Mouse (Mus musculus): ENCODE data around the gene Pakap. TPM values are rescaled to one million over a fixed set of nuclear protein-coding genes. Genes with fewer than 3 reads are reported as not detected.

Gene Pakap
- polyA plus RNA-seq, 1 experiment from 2014 or later: 17.8 TPM

- ATAC-seq (replicated peaks; ENCODE audit: low FRiP score): no peak
- Histone ChIP-seq H3K36me3 (no peaks in the 10 kb centered on the region), H3K27ac (no peak overlapping the region), H3K4me1 (peaks cover 10% of the 10 kb centered on the region), H3K9ac (no peak overlapping the region), H3K9me3 (replicated peaks) (no peaks in the 10 kb centered on the region), H3K4me3 (replicated peaks) (no peak overlapping the region), H3K4me2 (no peak overlapping the region), H3K27me3 (no peaks in the 10 kb centered on the region)
- WGBS: 65% methylated on average over 7 of the region's 7 CpGs
Measured at GRCm38 (mm10) chr4:57801239-57801638, 233.3 kb downstream of the Pakap start.

- Histone ChIP-seq H3K9me3 (replicated peaks) (no peaks in the 10 kb centered on the region), H3K27ac (no peak overlapping the region), H3K4me1 (peaks cover 10% of the 10 kb centered on the region), H3K4me3 (replicated peaks) (no peak overlapping the region), H3K4me2 (no peak overlapping the region), H3K27me3 (no peaks in the 10 kb centered on the region), H3K36me3 (no peaks in the 10 kb centered on the region), H3K9ac (no peak overlapping the region)
- ATAC-seq (replicated peaks; ENCODE audit: low FRiP score): no peak
- WGBS: 92% methylated on average over 5 of the region's 5 CpGs
Measured at GRCm38 (mm10) chr4:57801986-57802385, 234.0 kb downstream of the Pakap start.

GRCm38 (mm10) chr4:57802411-57802810 is 234.4 kb downstream of the Pakap start:
- H3K4me1 ChIP-seq: peaks cover 10% of the 10 kb centered on the region
- WGBS: 83% methylated on average over 3 of the region's 3 CpGs
- no peak overlapping the region for H3K9ac ChIP-seq
- ATAC-seq (replicated peaks; ENCODE audit: low FRiP score): no peak
- no peaks in the 10 kb centered on the region for H3K9me3 ChIP-seq (replicated peaks)
- H3K4me2 ChIP-seq: no peak overlapping the region
- H3K36me3 ChIP-seq: no peaks in the 10 kb centered on the region
- no peaks in the 10 kb centered on the region for H3K27me3 ChIP-seq
- no peak overlapping the region for H3K4me3 ChIP-seq (replicated peaks)
- no peak overlapping the region for H3K27ac ChIP-seq

- Histone ChIP-seq H3K4me2 (no peak overlapping the region), H3K4me3 (replicated peaks) (no peak overlapping the region), H3K9me3 (replicated peaks) (no peaks in the 10 kb centered on the region), H3K27me3 (no peaks in the 10 kb centered on the region), H3K27ac (0 out of 2 replicates have a peak overlapping the region, but pooled peaks have one; percentile 3), H3K9ac (no peak overlapping the region), H3K36me3 (no peaks in the 10 kb centered on the region), H3K4me1 (peaks cover 6% of the 10 kb centered on the region)
- WGBS: 41% methylated on average over 6 of the region's 6 CpGs
- ATAC-seq (replicated peaks; ENCODE audit: low FRiP score): no peak
Measured at GRCm38 (mm10) chr4:57804902-57805301, 236.9 kb downstream of the Pakap start.

- H3K27me3 ChIP-seq: no peaks in the 10 kb centered on the region
- WGBS: 60% methylated on average over 4 of the region's 4 CpGs
- ATAC-seq (replicated peaks; ENCODE audit: low FRiP score): no peak
- H3K4me3 ChIP-seq (replicated peaks): no peak overlapping the region
- H3K4me2 ChIP-seq: no peak overlapping the region
- peaks cover 17% of the 10 kb centered on the region for H3K4me1 ChIP-seq
- no peaks in the 10 kb centered on the region for H3K9me3 ChIP-seq (replicated peaks)
- H3K27ac ChIP-seq: no peak overlapping the region
- no peak overlapping the region for H3K9ac ChIP-seq
- H3K36me3 ChIP-seq: no peaks in the 10 kb centered on the region
Measured at GRCm38 (mm10) chr4:57809449-57809848, 241.5 kb downstream of the Pakap start.

GRCm38 (mm10) chr4:57812075-57812474 is 244.1 kb downstream of the Pakap start:
- Histone ChIP-seq H3K9ac (no peak overlapping the region), H3K4me3 (replicated peaks) (no peak overlapping the region), H3K4me2 (no peak overlapping the region), H3K36me3 (no peaks in the 10 kb centered on the region), H3K27ac (no peak overlapping the region), H3K27me3 (no peaks in the 10 kb centered on the region), H3K4me1 (peaks cover 17% of the 10 kb centered on the region), H3K9me3 (replicated peaks) (no peaks in the 10 kb centered on the region)
- 84% methylated on average over 1 of the region's 1 CpGs for WGBS
- ATAC-seq (replicated peaks; ENCODE audit: low FRiP score): no peak

- ATAC-seq (replicated peaks; ENCODE audit: low FRiP score): no peak; the same call in 1 of the 2 replicates
- H3K4me2 ChIP-seq: no peak overlapping the region
- no peak overlapping the region for H3K9ac ChIP-seq
- H3K27ac ChIP-seq: peak overlapping the region; percentile 38
- WGBS: 30% methylated on average over 7 of the region's 7 CpGs
- H3K27me3 ChIP-seq: no peaks in the 10 kb centered on the region
- peaks cover 17% of the 10 kb centered on the region for H3K4me1 ChIP-seq
- H3K36me3 ChIP-seq: no peaks in the 10 kb centered on the region
- H3K4me3 ChIP-seq (replicated peaks): no peak overlapping the region
- no peaks in the 10 kb centered on the region for H3K9me3 ChIP-seq (replicated peaks)
Measured at GRCm38 (mm10) chr4:57812916-57813575, 245.1 kb downstream of the Pakap start.

- Histone ChIP-seq H3K36me3 (no peaks in the 10 kb centered on the region), H3K4me1 (peaks cover 17% of the 10 kb centered on the region), H3K9me3 (replicated peaks) (no peaks in the 10 kb centered on the region), H3K27me3 (no peaks in the 10 kb centered on the region), H3K4me3 (replicated peaks) (no peak overlapping the region), H3K9ac (no peak overlapping the region), H3K27ac (peak overlapping the region; percentile 38; the same call in 1 of the 2 replicates), H3K4me2 (no peak overlapping the region)
- ATAC-seq (replicated peaks; ENCODE audit: low FRiP score): no peak
- WGBS: 83% methylated on average over 4 of the region's 4 CpGs
Measured at GRCm38 (mm10) chr4:57813576-57813945, 245.6 kb downstream of the Pakap start.

GRCm38 (mm10) chr4:57815355-57815754 is 247.4 kb downstream of the Pakap start:
- H3K27me3 ChIP-seq: no peaks in the 10 kb centered on the region
- WGBS: 69% methylated on average over 2 of the region's 2 CpGs
- peaks cover 17% of the 10 kb centered on the region for H3K4me1 ChIP-seq
- no peak overlapping the region for H3K27ac ChIP-seq
- H3K36me3 ChIP-seq: no peaks in the 10 kb centered on the region
- no peak overlapping the region for H3K9ac ChIP-seq
- H3K9me3 ChIP-seq (replicated peaks): no peaks in the 10 kb centered on the region
- H3K4me3 ChIP-seq (replicated peaks): no peak overlapping the region
- no peak overlapping the region for H3K4me2 ChIP-seq
- peak; percentile 60; the same call in 1 of the 2 replicates for ATAC-seq (replicated peaks; ENCODE audit: low FRiP score)

GRCm38 (mm10) chr4:57816146-57816545 is 248.2 kb downstream of the Pakap start:
- H3K4me3 ChIP-seq (replicated peaks): no peak overlapping the region
- H3K4me2 ChIP-seq: no peak overlapping the region
- no peak overlapping the region for H3K27ac ChIP-seq
- H3K9me3 ChIP-seq (replicated peaks): no peaks in the 10 kb centered on the region
- WGBS: 90% methylated on average over 8 of the region's 8 CpGs
- H3K27me3 ChIP-seq: no peaks in the 10 kb centered on the region
- H3K36me3 ChIP-seq: no peaks in the 10 kb centered on the region
- peaks cover 17% of the 10 kb centered on the region for H3K4me1 ChIP-seq
- H3K9ac ChIP-seq: no peak overlapping the region
- no peak for ATAC-seq (replicated peaks; ENCODE audit: low FRiP score)

GRCm38 (mm10) chr4:57820839-57821374 is 252.9 kb downstream of the Pakap start:
- H3K36me3 ChIP-seq: no peaks in the 10 kb centered on the region
- no peak overlapping the region for H3K4me2 ChIP-seq
- H3K27ac ChIP-seq: no peak overlapping the region
- H3K4me1 ChIP-seq: peaks cover 26% of the 10 kb centered on the region
- WGBS: 82% methylated on average over 24 of the region's 24 CpGs
- no peaks in the 10 kb centered on the region for H3K9me3 ChIP-seq (replicated peaks)
- no peak for ATAC-seq (replicated peaks; ENCODE audit: low FRiP score)
- no peak overlapping the region for H3K9ac ChIP-seq
- no peak overlapping the region for H3K4me3 ChIP-seq (replicated peaks)
- H3K27me3 ChIP-seq: no peaks in the 10 kb centered on the region

GRCm38 (mm10) chr4:57821556-57822356 is 253.8 kb downstream of the Pakap start:
- ATAC-seq (replicated peaks; ENCODE audit: low FRiP score): peak; percentile 56
- Histone ChIP-seq H3K4me1 (peaks cover 28% of the 10 kb centered on the region), H3K27me3 (no peaks in the 10 kb centered on the region), H3K4me3 (replicated peaks) (no peak overlapping the region), H3K9me3 (replicated peaks) (no peaks in the 10 kb centered on the region), H3K36me3 (no peaks in the 10 kb centered on the region), H3K4me2 (peak overlapping the region; percentile 40), H3K27ac (peak overlapping the region; percentile 74), H3K9ac (0 out of 2 replicates have a peak overlapping the region, but pooled peaks have one; percentile 26)
- 7% methylated on average over 11 of the region's 11 CpGs for WGBS

Measured in kidney, embryonic 15.5 days (tissue).